Mouse (Mus musculus) CH12.LX (cell line): Measurements from ENCODE around the gene Pik3r2. TPM values are rescaled to one million over a fixed set of nuclear protein-coding genes. Genes with fewer than 3 reads are reported as not detected.

Experiments used
- DNase-seq: peaks from one replicate; pipeline ENCODE4 v3.0.0-alpha.2; 2013; ENCODE audit errors: extremely low read depth
- H3K27ac ChIP-seq: 2 replicates; pipeline ENCODE4 v1.5.1; 2012; ENCODE audit warnings: low read depth, mild to moderate bottlenecking, control low read depth, moderate library complexity; ENCODE audit not compliant: insufficient read depth
- H3K27me3 ChIP-seq: replicated peaks from 2 replicates; pipeline ENCODE3; 2012; ENCODE audit warnings: inconsistent platforms
- H3K36me3 ChIP-seq, 2 experiments: replicated peaks in 1 of 2; 2 replicates each; pipeline versions ENCODE3 to v1.6.1; 2012; ENCODE audit warnings: inconsistent platforms in 1 of 2, low read length in 1 of 2, mild to moderate bottlenecking in 1 of 2, mixed read lengths in 1 of 2, moderate library complexity in 1 of 2; ENCODE audit not compliant: control insufficient read depth in 1 of 2, insufficient read depth in 1 of 2
- H3K4me1 ChIP-seq, 2 experiments: 2 replicates each; pipeline ENCODE4 v1.6.1; 2012; ENCODE audit warnings: inconsistent platforms in 1 of 2, moderate library complexity in 1 of 2; ENCODE audit not compliant: insufficient read depth in 2 of 2, control insufficient read depth in 1 of 2
- H3K4me2 ChIP-seq: 2 replicates; pipeline ENCODE4 v1.6.1; 2012; ENCODE audit warnings: low read depth, mild to moderate bottlenecking, control low read depth; ENCODE audit not compliant: poor library complexity, insufficient read depth, severe bottlenecking
- H3K4me3 ChIP-seq, 3 experiments: fragments of 150-350 bp in 1 of 3; sonication (generic) in 1 of 3; replicated peaks in 1 of 3; 2 replicates each; pipeline versions ENCODE3 to v1.5.1; 2011 to 2012; ENCODE audit warnings: low read depth in 2 of 3, low read length in 2 of 3, mild to moderate bottlenecking in 2 of 3, moderate library complexity in 2 of 3, control low read depth in 1 of 3, improper control_type of control experiment in 1 of 3, inconsistent platforms in 1 of 3, mixed read lengths in 1 of 3; ENCODE audit not compliant: poor library complexity in 1 of 3
- H3K79me2 ChIP-seq: replicated peaks from 2 replicates; pipeline ENCODE4 v1.6.1; 2012; ENCODE audit warnings: mild to moderate bottlenecking, moderate library complexity; ENCODE audit not compliant: control insufficient read depth, poor library complexity, insufficient read depth, severe bottlenecking; ENCODE audit errors: extremely low read depth
- H3K9ac ChIP-seq: 2 replicates; pipeline ENCODE4 v1.6.1; 2012; ENCODE audit warnings: low read depth, mild to moderate bottlenecking, control low read depth, moderate library complexity; ENCODE audit not compliant: insufficient read depth
- H3K9me3 ChIP-seq: replicated peaks from 2 replicates; pipeline ENCODE3; 2012; ENCODE audit warnings: low read length, inconsistent platforms, mixed read lengths
- CTCF ChIP-seq, 2 experiments: IDR thresholded peaks in 1 of 2; conservative IDR thresholded peaks in 1 of 2; 2 replicates each; pipeline ENCODE4 v1.5.1; 2011 to 2012; ENCODE audit warnings: low read depth in 2 of 2, low read length in 2 of 2, improper control_type of control experiment in 1 of 2, inconsistent platforms in 1 of 2, mild to moderate bottlenecking in 1 of 2, moderate library complexity in 1 of 2
- ETS1 ChIP-seq: conservative IDR thresholded peaks from 2 replicates; pipeline ENCODE4 v1.6.1; 2012; ENCODE audit warnings: low read depth, mild to moderate bottlenecking, inconsistent platforms, low read length, improper control_type of control experiment, moderate library complexity
- GABPA ChIP-seq: IDR thresholded peaks from 2 replicates; pipeline ENCODE4 v1.6.1; 2012; ENCODE audit warnings: low read depth, low read length, improper control_type of control experiment, inconsistent platforms; ENCODE audit not compliant: insufficient replicate concordance
- IRF4 ChIP-seq: IDR thresholded peaks from 2 replicates; pipeline ENCODE4 v1.6.1; 2014; ENCODE audit warnings: low read depth, mild to moderate bottlenecking, inconsistent platforms, low read length, improper control_type of control experiment
- KAT2A ChIP-seq: IDR thresholded peaks from 2 replicates; pipeline ENCODE4 v1.6.1; 2012; ENCODE audit warnings: low read length, improper control_type of control experiment, inconsistent platforms; ENCODE audit not compliant: insufficient replicate concordance
- MXI1 ChIP-seq: IDR thresholded peaks from 2 replicates; pipeline ENCODE4 v1.6.1; 2011; ENCODE audit warnings: mild to moderate bottlenecking, low read depth, low read length, improper control_type of control experiment
- NRF1 ChIP-seq: IDR thresholded peaks from 2 replicates; pipeline ENCODE4 v1.6.1; 2014; ENCODE audit warnings: low read depth, mild to moderate bottlenecking, inconsistent platforms, low read length, improper control_type of control experiment, moderate library complexity
- POLR2AphosphoS2 ChIP-seq: IDR thresholded peaks from 2 replicates; pipeline ENCODE4 v1.6.1; 2011; ENCODE audit warnings: low read depth, low read length, improper control_type of control experiment
- RCOR1 ChIP-seq: conservative IDR thresholded peaks from 2 replicates; pipeline ENCODE4 v1.6.1; 2012; ENCODE audit warnings: low read depth, mild to moderate bottlenecking, inconsistent platforms, low read length, improper control_type of control experiment
- SIN3A ChIP-seq: IDR thresholded peaks from 2 replicates; pipeline ENCODE4 v1.6.1; 2012; ENCODE audit warnings: low read length, improper control_type of control experiment, inconsistent platforms
- TBP ChIP-seq: conservative IDR thresholded peaks from 2 replicates; pipeline ENCODE4 v1.6.1; 2011; ENCODE audit warnings: low read depth, low read length, improper control_type of control experiment
- TCF12 ChIP-seq: IDR thresholded peaks from 2 replicates; pipeline ENCODE4 v1.6.1; 2014; ENCODE audit warnings: low read depth, mild to moderate bottlenecking, inconsistent platforms, low read length, improper control_type of control experiment
- UBTF ChIP-seq: IDR thresholded peaks from 2 replicates; pipeline ENCODE4 v1.6.1; 2012; ENCODE audit warnings: low read depth, mild to moderate bottlenecking, inconsistent platforms, low read length, improper control_type of control experiment, moderate library complexity
- USF1 ChIP-seq: IDR thresholded peaks from 2 replicates; pipeline ENCODE4 v1.6.1; 2014; ENCODE audit warnings: low read depth, mild to moderate bottlenecking, inconsistent platforms, low read length, improper control_type of control experiment
- ZKSCAN1 ChIP-seq: IDR thresholded peaks from 2 replicates; pipeline ENCODE4 v1.6.1; 2012; ENCODE audit warnings: low read depth, inconsistent platforms, low read length, improper control_type of control experiment, borderline replicate concordance
- dilution Hi-C: fragments of 300-500 bp; cut with MboI; formaldehyde crosslinking; loops from 2 replicates; pipeline ENCODE4 v1.14.3; 2020; ENCODE audit warnings: low sequenced_read_pairs; ENCODE audit not compliant: extremely low pct_unique_long_range_greater_than_20kb, extremely low pct_ligation_motif_present
- in situ Hi-C: fragments of 300-500 bp; cut with MboI; formaldehyde crosslinking; loops from 3 replicates; pipeline ENCODE4 v1.14.3; 2019; ENCODE audit warnings: low sequenced_read_pairs, low pct_ligation_motif_present, low pct_unique_long_range_greater_than_20kb, mixed read lengths
- polyA plus RNA-seq: library from polyadenylated mRNA; unstranded; fragments of >175 nt; gene quantifications from 2 replicates; pipeline ENCODE4 v1.2.1, GENCODE M21; 2012; ENCODE audit warnings: low read depth; ENCODE audit not compliant: insufficient read length
- total RNA-seq, 2 experiments: library from RNA; depleted of rRNA; stranded (reverse); fragments of 300-350 nt in 1 of 2; fragments of >200 nt in 1 of 2; gene quantifications; 2 replicates each; pipeline ENCODE4 v1.2.3; 2012 to 2014

The Pik3r2 gene
- total and polyA plus RNA-seq, 3 experiments: 13.8 to 45.9 (median 25.8) TPM

GRCm38 (mm10) chr8:70755661-70756475 lies 20.6 kb downstream of the Pik3r2 start:
- no peaks in the 10 kb centered on the region for H3K9me3 ChIP-seq
- no peak overlapping the region for H3K4me3 ChIP-seq
- H3K27me3 ChIP-seq: no peaks in the 10 kb centered on the region
- DNase-seq: no peak
- H3K4me2 ChIP-seq: no peak overlapping the region
- TF ChIP-seq UBTF (no peak), IRF4 (no peak), SIN3A (no peak), TBP (no peak), GABPA (no peak)
- peaks cover 20 to 35% of the 10 kb centered on the region in 2 experiments for H3K36me3 ChIP-seq
- in situ Hi-C loops: no loop called here
- dilution Hi-C loops: no loop called here
- no peak overlapping the region for H3K27ac ChIP-seq
- no peaks in the 10 kb centered on the region for H3K79me2 ChIP-seq
- peaks cover 8 to 43% of the 10 kb centered on the region in 2 experiments for H3K4me1 ChIP-seq
- H3K9ac ChIP-seq: no peak overlapping the region

DNA sequence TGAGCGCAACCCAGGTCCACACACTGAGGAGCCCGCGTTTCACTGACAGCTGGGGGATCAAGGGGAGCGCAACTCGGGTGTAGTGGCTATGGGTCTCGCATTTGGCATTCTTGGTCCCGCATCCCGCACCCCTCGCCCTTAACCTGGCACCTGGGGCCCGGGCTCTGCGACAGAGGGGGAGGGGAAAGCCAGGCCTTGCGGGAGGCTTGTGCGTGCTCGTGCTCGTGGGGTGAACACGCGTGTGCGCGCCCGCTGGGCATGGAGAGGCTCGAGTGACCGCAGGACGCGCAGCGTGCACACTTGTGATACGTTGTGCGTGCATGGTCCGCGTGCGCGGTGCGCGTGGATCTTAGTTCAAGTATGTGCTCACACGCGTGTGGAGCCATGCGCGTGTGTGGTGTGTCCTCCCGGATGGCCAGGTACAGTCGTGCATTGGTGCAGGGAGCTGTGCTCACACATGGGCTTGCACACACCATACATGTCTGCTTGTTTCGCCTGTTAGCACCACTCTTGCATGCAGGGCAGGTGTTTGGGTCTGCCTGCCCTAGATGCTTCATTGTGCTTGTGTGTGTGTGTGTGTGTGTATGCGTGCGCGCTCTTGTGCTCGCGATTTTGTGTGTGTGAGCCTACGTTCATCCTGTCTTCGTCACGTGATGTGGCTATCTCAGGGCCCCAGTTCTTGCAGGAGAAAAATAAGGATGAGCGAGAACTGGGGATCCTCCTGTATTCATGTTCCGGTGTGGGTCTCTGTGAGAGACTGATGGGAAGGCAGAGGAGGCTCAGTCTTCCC lies 21.4 kb downstream of the Pik3r2 start:
- Histone ChIP-seq H3K27me3 (no peaks in the 10 kb centered on the region), H3K27ac (0 out of 2 replicates have a peak overlapping the region, but pooled peaks have one; percentile 3), H3K36me3 (peaks cover 20 to 36% of the 10 kb centered on the region in 2 experiments), H3K9me3 (no peaks in the 10 kb centered on the region), H3K9ac (peak overlapping the region; percentile 74), H3K79me2 (no peaks in the 10 kb centered on the region), H3K4me2 (peak overlapping the region; percentile 45), H3K4me1 (peaks cover 10 to 47% of the 10 kb centered on the region in 2 experiments), H3K4me3 (peak overlapping the region; percentile 47 to 73 (median 47))
- DNase-seq: no peak
- in situ Hi-C loops: loop anchor here (5.0 kb wide), 1 partner anchor 38 kb away; the partner anchor contains the start of gene Gm3336
- TF ChIP-seq RCOR1 (no peak), CTCF (conservative IDR thresholded peaks at IDR 0.05 in 1 of 2, IDR thresholded peaks at IDR 0.05 in 1 of 2; ENCODE audit: low read depth in 2 of 2, low read length in 2 of 2) (no peak), ZKSCAN1 (no peak), ETS1 (no peak), MXI1 (no peak), TCF12 (no peak), USF1 (no peak), NRF1 (no peak), POLR2AphosphoS2 (no peak), KAT2A (no peak)
- dilution Hi-C loops: no loop called here
